Mouse (Mus musculus) kidney, postnatal 10 days (tissue): ENCODE data around the gene Slc16a11.

Source experiments
- DNase-seq: peaks from one replicate; pipeline ENCODE4 v3.0.0; 2021; ENCODE audit warnings: mixed read lengths

The Slc16a11 gene

DNA sequence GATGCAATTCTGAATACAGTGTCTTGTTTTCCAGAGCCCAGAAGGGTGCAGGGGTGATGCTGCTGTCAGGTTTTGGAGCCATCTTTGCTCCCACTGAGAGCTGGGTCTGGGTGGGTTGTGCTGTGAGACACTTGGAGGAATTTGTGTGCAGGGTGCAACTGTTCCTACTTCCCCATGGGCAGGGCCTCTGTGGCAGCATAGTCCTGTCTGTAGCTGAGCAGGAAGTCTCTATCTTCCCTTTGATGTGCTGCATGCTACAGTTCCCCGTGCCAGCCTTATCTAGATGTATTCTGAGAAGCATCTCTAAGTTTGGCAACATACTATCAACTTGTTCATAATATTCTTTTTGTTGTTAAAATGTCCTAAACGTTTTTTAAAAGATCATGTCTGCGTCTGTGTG, 52.7 kb downstream of the Slc16a11 start:
- no peak for DNase-seq

- DNase-seq = no peak
Measured at GRCm38 (mm10) chr11:70265819-70266218, 53.3 kb downstream of the Slc16a11 start.
